Mouse (Mus musculus) megakaryocyte progenitor cell, adult 5-6 weeks (primary cell): ENCODE measurements at regions not wholly inside any gene's neighbourhood (a gene's known extent, or its start where the extent isn't known, plus 50 kb on each side); places are given as distances from the start of the nearest gene placed in this dataset.

ENCODE experiments used
- ATAC-seq: replicated peaks from 2 replicates; pipeline ENCODE4 v1.8.0; 2016; ENCODE audit warnings: mild to moderate bottlenecking, moderate TSS enrichment, inconsistent platforms; ENCODE audit not compliant: poor library complexity

DNA sequence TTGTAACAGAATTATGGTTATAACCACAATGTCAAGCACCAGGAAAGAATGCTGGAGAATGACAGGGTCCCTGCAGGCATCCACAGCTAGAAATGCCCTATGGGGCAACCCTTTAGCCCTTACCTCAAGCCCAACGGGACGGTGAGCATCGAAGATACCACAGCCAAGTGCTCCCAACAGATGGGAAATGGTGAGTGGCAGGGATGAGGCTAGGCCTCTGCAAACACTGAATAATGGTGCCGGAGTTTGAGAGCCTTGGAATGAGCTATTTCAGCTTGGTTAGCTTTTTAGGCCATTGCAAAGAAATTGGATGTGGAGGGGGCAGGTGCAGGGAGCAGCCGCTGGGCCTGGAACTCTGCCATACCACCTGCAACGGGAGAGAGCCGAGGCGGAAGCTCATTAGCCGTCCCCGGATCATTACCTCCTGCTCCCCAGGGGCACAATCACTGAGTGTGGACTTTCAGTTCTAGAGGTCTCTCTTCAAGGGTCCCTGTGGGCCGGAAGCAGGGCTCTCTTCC is 117.9 kb downstream of the Usp31 start:
- ATAC-seq, result no peak

DNA sequence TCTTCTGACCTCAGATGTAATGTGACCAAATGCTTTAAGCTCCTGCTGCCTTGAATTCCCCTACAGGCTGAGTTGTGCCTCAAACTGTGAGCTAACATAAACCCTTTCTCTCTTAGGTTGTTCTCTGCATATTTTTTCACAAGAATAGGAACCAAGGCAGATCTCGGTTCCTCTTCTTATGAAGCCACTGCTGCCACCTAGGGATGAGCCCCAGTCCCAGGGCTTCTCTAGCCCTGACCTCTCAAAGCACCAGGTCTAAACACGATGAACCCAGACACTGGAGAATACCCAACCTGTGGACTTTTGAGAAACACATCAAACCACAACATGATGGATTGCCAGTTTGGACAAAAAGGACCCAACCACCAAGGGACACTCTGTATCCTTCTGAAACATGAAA is 119.3 kb downstream of the Usp31 start:
- ATAC-seq, result peak; percentile 54; the same call in 1 of the 2 replicates

DNA sequence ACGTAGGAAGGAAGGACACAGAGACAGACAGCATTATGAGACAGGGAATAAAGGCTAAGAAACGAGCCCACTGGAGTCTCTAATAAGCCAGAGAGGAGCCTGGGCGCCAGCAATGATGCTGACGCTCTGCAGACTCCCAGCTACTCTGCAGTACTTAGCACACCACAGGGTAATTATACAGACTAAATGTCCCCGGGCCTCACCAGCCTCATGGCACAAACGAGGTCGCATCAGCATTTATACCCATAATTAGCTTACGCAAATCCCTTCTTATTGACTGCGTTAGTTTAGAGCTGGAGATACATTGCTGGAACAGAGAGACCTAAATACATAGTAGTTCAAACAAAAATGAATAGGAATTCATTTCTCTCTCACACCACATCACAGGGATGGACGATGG is 121.3 kb downstream of the Usp31 start:
- no peak for ATAC-seq

DNA sequence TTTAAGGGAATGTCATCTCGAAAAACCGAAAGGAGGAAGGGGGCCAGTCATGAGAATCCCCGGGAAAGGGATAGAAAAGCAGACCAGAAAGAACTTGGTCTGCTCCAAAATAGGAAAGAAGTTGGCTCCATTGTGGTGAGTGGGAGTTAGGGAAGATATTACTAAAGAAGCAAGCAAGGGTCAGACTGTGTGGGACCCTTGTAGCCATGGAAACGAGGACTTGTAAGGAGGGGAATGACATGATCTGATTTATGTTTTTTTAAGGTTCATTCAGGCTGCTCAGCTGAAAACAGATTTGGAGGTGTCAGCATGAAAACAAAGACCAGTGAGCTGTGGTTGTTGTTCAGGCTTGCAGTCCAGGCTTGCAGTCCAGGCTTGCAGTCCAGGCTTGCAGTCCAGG is 127.6 kb downstream of the Usp31 start:
- ATAC-seq, result no peak

DNA sequence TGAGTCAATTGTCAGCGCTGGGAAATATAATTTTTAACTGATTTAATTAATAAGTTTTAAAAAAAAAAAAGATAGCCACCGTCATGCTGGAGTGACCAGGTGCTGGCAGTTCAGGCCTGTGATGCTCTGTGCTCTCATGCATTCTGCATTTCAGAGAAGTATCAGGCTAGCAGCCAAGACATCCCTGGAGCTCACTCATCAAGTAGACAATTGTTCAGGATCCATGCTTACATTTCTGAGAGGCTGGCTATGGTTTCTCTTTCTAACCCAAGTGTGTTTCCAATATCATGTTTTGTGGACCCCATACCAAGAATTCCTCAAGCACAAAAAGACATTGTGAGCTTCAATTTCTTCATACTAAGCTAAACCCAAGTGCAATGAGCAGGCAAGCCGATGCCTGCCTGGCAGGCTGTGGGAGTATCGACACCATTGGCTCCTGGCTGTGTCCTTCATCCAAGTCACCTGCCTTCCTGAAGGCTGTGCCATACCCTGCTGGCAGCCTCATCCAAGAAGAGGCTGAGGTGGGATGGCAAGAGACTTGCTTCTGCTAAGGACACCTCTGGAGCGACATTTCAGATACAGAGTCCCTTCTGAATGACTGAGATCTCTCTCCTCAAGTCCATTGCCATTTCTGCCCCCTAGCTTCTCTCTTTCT is 134.2 kb downstream of the Usp31 start:
- no peak for ATAC-seq

DNA sequence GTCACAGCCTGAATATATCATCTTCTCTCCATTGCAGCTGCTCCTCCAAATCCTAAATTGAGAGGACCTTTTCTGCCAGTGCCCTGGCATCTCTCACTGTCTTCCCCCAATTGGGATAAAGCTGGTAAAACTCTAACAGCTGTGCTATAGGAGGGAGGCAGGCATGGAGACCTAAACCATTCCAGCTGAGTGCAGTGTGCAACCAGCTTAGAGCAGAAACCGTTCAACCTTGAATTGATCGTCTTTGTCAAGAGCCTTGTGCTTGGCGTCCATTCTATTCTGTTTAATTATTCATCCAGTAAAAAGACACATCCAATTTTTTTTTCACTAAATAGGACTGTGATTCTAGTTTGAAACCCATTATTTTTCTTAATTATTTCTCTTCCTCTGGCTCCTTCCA is 135.3 kb downstream of the Usp31 start:
- ATAC-seq, result no peak

DNA sequence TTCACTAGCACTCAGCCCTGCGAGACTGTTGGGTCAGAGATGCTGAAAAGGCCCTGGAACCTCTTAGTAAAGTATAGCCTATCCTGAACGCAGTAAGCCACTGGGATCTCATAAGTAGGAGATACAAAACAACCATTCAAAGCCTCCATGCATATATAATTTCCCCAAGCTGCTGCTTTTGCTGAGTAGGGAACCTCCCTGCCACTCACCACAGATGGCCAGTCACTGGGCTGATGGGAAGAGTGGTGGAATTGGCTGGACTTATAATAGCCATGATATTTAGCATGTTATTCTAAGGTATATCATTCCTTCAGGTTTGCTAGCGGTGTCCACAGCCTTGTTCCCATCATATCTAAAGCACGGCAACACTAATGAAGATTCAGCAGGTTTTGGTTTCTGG is 135.8 kb downstream of the Usp31 start:
- ATAC-seq, result no peak

DNA sequence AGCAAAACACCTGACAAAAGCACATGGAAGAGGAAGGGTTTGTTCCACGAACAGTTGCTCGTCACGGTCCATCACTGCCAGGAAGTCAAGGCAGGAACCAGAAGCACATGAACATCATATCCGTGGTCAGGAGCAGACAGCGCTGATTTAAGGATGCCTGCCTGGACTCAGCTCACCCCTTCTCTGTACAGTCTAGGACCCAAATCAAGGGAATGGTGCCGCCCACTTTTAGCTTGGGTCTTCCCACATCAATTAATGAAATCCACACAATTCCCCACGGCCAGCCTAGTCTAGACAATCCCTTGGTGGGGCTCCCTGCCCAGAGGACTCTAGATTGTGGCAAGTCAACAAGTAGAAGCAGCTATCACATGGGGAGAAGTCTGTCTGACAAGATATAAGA is 137.8 kb downstream of the Usp31 start:
- no peak for ATAC-seq

DNA sequence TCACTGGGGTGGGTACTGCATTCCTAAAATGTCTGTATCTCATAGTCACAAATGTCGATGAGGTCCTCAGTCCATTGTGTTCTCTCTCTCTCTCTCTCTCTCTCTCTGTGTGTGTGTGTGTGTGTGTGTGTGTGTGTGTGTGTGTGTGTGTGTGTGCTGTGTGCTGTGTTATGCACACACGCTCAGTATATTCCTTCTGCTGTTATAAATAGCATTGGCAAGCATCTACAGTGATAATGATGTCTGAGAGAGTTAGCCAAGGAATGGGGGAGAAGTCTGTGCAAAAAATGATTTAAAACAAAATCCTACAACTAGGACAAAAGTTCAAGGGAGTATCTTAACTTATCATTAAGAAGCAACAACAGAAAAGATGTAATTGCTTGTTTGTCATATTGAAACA is 139.0 kb downstream of the Usp31 start:
- no peak for ATAC-seq

DNA sequence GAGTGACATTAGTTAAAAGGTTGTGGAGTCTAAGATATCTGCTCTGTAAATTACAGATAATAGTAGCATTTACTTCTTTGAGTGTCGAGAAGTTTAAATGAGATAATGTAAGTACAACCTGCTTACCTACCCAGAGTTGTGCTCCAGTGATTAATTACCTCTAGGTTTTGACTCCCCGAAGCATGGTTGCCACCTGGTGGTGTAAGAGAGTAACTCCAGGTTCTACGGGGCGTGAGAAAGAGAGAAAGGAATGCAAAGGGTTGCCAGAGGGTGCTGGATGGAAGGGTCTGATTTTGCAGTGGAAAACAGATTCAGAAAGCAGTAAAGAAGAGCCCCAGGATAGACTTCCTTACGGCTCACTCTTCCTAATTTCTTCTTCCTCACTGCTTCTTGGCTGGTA is 143.5 kb downstream of the Usp31 start:
- peak; percentile 85 for ATAC-seq

DNA sequence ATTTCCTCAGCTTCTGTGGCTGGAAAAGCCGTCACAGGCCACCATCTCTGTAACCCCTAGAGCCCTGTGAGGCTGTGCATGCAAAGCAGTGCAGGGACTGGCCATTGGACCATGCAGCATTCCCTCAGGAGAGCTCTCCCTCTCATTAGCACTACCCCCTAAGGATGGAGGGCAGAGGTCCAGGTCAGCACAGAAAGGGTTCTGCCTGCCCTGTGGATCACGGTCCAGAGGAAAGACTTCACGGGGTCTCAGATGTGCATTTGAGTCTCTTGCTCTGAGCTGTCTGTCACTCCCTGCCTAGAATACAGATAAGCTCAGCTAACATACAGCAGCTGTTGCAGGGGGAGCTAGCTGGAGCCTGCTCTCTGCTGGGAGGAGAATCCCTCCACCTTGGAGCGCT is 151.6 kb downstream of the Usp31 start:
- ATAC-seq, result no peak
